Mouse (Mus musculus) gastrocnemius, adult 2 months (tissue): ENCODE results near the gene Fbxl8. TPM values are rescaled to one million over a fixed set of nuclear protein-coding genes. Genes with fewer than 3 reads are reported as not detected.

Source experiments
- DNase-seq: peaks from one replicate; pipeline ENCODE4 v3.0.0; 2022
- H3K27ac ChIP-seq: fragments of 200-600 bp; 2 replicates; pipeline ENCODE4 v1.8.1; 2022; ENCODE audit warnings: mild to moderate bottlenecking
- H3K4me3 ChIP-seq: fragments of 200-600 bp; 2 replicates; pipeline ENCODE4 v1.8.1; 2022; ENCODE audit warnings: mild to moderate bottlenecking, moderate library complexity
- CTCF ChIP-seq: fragments of 200-600 bp; IDR thresholded peaks from 2 replicates; pipeline ENCODE4 v1.8.1; 2022; ENCODE audit warnings: antibody characterized with exemption, mild to moderate bottlenecking, moderate library complexity
- intact Hi-C: fragments of 180-260 bp; cut with DNase I; formaldehyde crosslinking; loops from one replicate; pipeline ENCODE4 v1.15.1; 2025
- total RNA-seq, 2 experiments: library from RNA; stranded (reverse); gene quantifications; 2 replicates each; pipeline ENCODE4 v1.2.3; 2021

The Fbxl8 gene
- total RNA-seq, 2 experiments from 2014 or later: 1.0 to 1.1 TPM

- no peak for DNase-seq
- TF ChIP-seq CTCF: no peak
- Histone ChIP-seq H3K4me3 (peak within 1 kb of the TSS; percentile 81), H3K27ac (peak within 1 kb of the TSS; percentile 94)
- intact Hi-C loops: loop anchor here (10.0 kb wide), 1 partner anchor 621 kb away; no protein-coding TSS in a partner anchor
Observed at GRCm38 (mm10) chr8:105275840-105276239, 11.4 kb downstream of the Fbxl8 start, which contains the start of gene Nol3. Gene Nol3 (plus strand): TSS chr8:105276140.

- H3K27ac ChIP-seq: peak overlapping the region; percentile 94
- intact Hi-C loops: loop anchor here (10.0 kb wide), 1 partner anchor 622 kb away; no protein-coding TSS in a partner anchor
- H3K4me3 ChIP-seq: peak overlapping the region; percentile 81
- TF ChIP-seq CTCF: no peak
- peak; percentile 89 for DNase-seq
Observed at GRCm38 (mm10) chr8:105276292-105277120, 12.1 kb downstream of the Fbxl8 start.

GRCm38 (mm10) chr8:105278911-105279334 is 14.5 kb downstream of the Fbxl8 start:
- TF ChIP-seq CTCF: peak; percentile 44
- intact Hi-C loops: loop anchor here (10.0 kb wide), 1 partner anchor 624 kb away; no protein-coding TSS in a partner anchor
- peak overlapping the region; percentile 63 for H3K4me3 ChIP-seq
- peak overlapping the region; percentile 80 for H3K27ac ChIP-seq
- DNase-seq: peak; percentile 95

- no peak for DNase-seq
- no peak for TF ChIP-seq CTCF
- Histone ChIP-seq H3K4me3 (no peak overlapping the region), H3K27ac (no peak overlapping the region)
- intact Hi-C loops: no loop called here
Observed at GRCm38 (mm10) chr8:105280567-105280966, 16.1 kb downstream of the Fbxl8 start.

- Histone ChIP-seq H3K4me3 (no peak overlapping the region), H3K27ac (no peak overlapping the region)
- intact Hi-C loops: no loop called here
- TF ChIP-seq CTCF: no peak
- no peak for DNase-seq
Observed at GRCm38 (mm10) chr8:105281821-105282220, 17.4 kb downstream of the Fbxl8 start.

- H3K4me3 ChIP-seq: no peak overlapping the region
- intact Hi-C loops: no loop called here
- no peak for TF ChIP-seq CTCF
- DNase-seq: no peak
- H3K27ac ChIP-seq: no peak overlapping the region
Observed at GRCm38 (mm10) chr8:105282239-105282638, 17.8 kb downstream of the Fbxl8 start.

GRCm38 (mm10) chr8:105283074-105283473 is 18.6 kb downstream of the Fbxl8 start:
- peak; percentile 84 for DNase-seq
- peak; percentile 76 for TF ChIP-seq CTCF
- intact Hi-C loops: no loop called here
- Histone ChIP-seq H3K4me3 (peak overlapping the region; percentile 54), H3K27ac (no peak overlapping the region)

- intact Hi-C loops: no loop called here
- no peak for TF ChIP-seq CTCF
- DNase-seq: peak; percentile 22
- Histone ChIP-seq H3K27ac (no peak overlapping the region), H3K4me3 (no peak overlapping the region)
Observed at GRCm38 (mm10) chr8:105285514-105285913, 21.1 kb downstream of the Fbxl8 start.

- DNase-seq: no peak
- TF ChIP-seq CTCF: no peak
- no peak overlapping the region for H3K4me3 ChIP-seq
- intact Hi-C loops: no loop called here
- H3K27ac ChIP-seq: no peak overlapping the region
Observed at GRCm38 (mm10) chr8:105286907-105287306, 22.5 kb downstream of the Fbxl8 start.

GRCm38 (mm10) chr8:105288231-105288630 is 23.8 kb downstream of the Fbxl8 start:
- H3K27ac ChIP-seq: no peak overlapping the region
- no peak for TF ChIP-seq CTCF
- H3K4me3 ChIP-seq: no peak overlapping the region
- DNase-seq: peak; percentile 9
- intact Hi-C loops: no loop called here

- TF ChIP-seq CTCF: peak; percentile 23; the same call in 1 of the 2 replicates
- peak overlapping the region; percentile 78 for H3K27ac ChIP-seq
- H3K4me3 ChIP-seq: peak overlapping the region; percentile 78
- peak; percentile 94 for DNase-seq
- intact Hi-C loops: no loop called here
Observed at GRCm38 (mm10) chr8:105288958-105289732, 24.7 kb downstream of the Fbxl8 start.

GRCm38 (mm10) chr8:105289805-105290460 is 25.5 kb downstream of the Fbxl8 start, which contains the start of gene 4931428F04Rik:
Gene 4931428F04Rik (minus strand): TSS chr8:105289864.
- intact Hi-C loops: no loop called here
- peak; percentile 64 for DNase-seq
- peak; percentile 43 for TF ChIP-seq CTCF
- Histone ChIP-seq H3K4me3 (peak within 1 kb of the TSS; percentile 78), H3K27ac (peak within 1 kb of the TSS; percentile 78)
